Mouse (Mus musculus): ENCODE measurements at regions not wholly inside any gene's neighbourhood (a gene's known extent, or its start where the extent isn't known, plus 50 kb on each side); places are given as distances from the start of the nearest gene placed in this dataset.

DNA sequence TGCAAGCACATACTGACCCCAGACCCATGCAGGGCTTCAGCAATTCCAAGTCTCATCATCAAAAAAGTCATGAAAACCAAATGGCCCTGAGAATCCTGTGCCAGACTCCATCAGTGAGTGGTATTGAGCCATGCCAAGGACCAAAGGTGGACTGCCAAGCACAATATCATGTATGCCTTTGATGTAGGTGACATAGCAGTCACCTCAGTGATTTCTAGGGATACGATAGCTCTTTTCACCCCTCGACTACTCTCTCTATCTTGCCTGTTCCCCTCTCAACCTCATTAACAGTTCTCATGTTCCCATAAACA is 807.4 kb upstream of the Tbl1xr1 start:
- H3K4me3 ChIP-seq (ENCODE audit: insufficient read depth, low read depth, low read length): no peak overlapping the region
- TF ChIP-seq POLR2A (IDR thresholded peaks at IDR 0.05; ENCODE audit: extremely low read depth, insufficient read depth, low read length): no peak
- no peak for TF ChIP-seq CTCF (IDR thresholded peaks at IDR 0.05; ENCODE audit: low read depth, low read length)
- no peak overlapping the region for H3K9ac ChIP-seq (ENCODE audit: low read depth, low read length)
- H3K27me3 ChIP-seq (ENCODE audit: control insufficient read depth, insufficient read depth, low read length): no peaks in the 10 kb centered on the region
- no peak overlapping the region for H3K27ac ChIP-seq (replicated peaks; ENCODE audit: insufficient read depth, low read depth, low read length)
- no peaks in the 10 kb centered on the region for H3K79me2 ChIP-seq (ENCODE audit: control insufficient read depth, insufficient read depth, low read length)
- H3K4me1 ChIP-seq (ENCODE audit: control insufficient read depth, insufficient read depth, low read length): no peaks in the 10 kb centered on the region
- no peaks in the 10 kb centered on the region for H3K36me3 ChIP-seq (ENCODE audit: control insufficient read depth, insufficient read depth, low read length)
- 74% methylated on average over 2 of the region's 2 CpGs for WGBS
- DNase-seq (ENCODE audit: extremely low read depth, low read depth, low spot score): no peak

DNA sequence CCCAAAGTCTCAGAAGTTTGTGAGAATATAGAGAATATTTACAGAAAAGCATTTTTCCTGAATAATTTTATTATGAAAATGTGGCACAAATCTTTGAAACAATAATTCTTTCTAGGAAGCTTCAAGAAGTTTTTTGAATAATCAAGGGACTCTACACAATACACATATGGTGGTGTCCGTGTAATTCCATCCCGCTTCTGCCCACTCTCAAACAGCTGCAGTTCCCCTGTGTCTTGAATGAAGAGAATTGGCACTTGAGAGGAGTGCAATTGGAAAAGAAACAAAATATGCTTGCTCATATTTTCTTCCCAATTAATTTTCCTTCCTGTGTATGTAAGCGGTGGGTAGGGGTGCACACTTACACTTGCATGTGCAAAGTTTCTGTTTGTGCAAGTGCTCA is 805.7 kb upstream of the Tbl1xr1 start:
- Histone ChIP-seq H3K9ac (ENCODE audit: low read depth, low read length) (no peak overlapping the region), H3K4me1 (ENCODE audit: control insufficient read depth, insufficient read depth, low read length) (no peaks in the 10 kb centered on the region), H3K36me3 (ENCODE audit: control insufficient read depth, insufficient read depth, low read length) (no peaks in the 10 kb centered on the region), H3K4me3 (ENCODE audit: insufficient read depth, low read depth, low read length) (no peak overlapping the region), H3K27ac (replicated peaks; ENCODE audit: insufficient read depth, low read depth, low read length) (no peak overlapping the region), H3K27me3 (ENCODE audit: control insufficient read depth, insufficient read depth, low read length) (no peaks in the 10 kb centered on the region), H3K79me2 (ENCODE audit: control insufficient read depth, insufficient read depth, low read length) (no peaks in the 10 kb centered on the region)
- TF ChIP-seq CTCF (IDR thresholded peaks at IDR 0.05; ENCODE audit: low read depth, low read length): no peak
- TF ChIP-seq POLR2A (IDR thresholded peaks at IDR 0.05; ENCODE audit: extremely low read depth, insufficient read depth, low read length): no peak
- DNase-seq (ENCODE audit: extremely low read depth, low read depth, low spot score): no peak
- 95% methylated on average over 3 of the region's 3 CpGs for WGBS

DNA sequence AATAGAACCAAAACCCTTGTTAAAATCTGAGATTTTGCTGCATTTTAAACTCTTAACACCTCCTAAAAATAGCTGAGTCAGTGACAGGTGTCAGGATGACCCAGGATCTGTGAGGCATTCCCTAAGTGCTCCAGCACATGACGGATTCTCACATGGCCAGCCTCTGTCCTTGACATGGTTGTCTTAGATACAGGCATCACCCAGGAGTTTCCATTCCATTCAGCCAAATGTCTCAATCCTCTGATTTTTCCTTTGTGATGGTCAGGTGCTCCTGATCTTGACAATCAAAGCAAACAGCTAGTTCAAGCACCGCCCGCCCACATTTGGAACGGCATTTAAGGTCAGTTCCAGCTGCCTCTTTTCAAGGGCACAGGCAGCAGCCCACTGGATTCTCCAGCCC is 804.2 kb upstream of the Tbl1xr1 start:
- DNase-seq (ENCODE audit: extremely low read depth, low read depth, low spot score): no peak
- 84% methylated on average over 4 of the region's 4 CpGs for WGBS
- TF ChIP-seq CTCF (IDR thresholded peaks at IDR 0.05; ENCODE audit: low read depth, low read length): no peak
- Histone ChIP-seq H3K9ac (ENCODE audit: low read depth, low read length) (no peak overlapping the region), H3K79me2 (ENCODE audit: control insufficient read depth, insufficient read depth, low read length) (no peaks in the 10 kb centered on the region), H3K27ac (replicated peaks; ENCODE audit: insufficient read depth, low read depth, low read length) (no peak overlapping the region), H3K4me3 (ENCODE audit: insufficient read depth, low read depth, low read length) (no peak overlapping the region), H3K36me3 (ENCODE audit: control insufficient read depth, insufficient read depth, low read length) (no peaks in the 10 kb centered on the region), H3K4me1 (ENCODE audit: control insufficient read depth, insufficient read depth, low read length) (no peaks in the 10 kb centered on the region), H3K27me3 (ENCODE audit: control insufficient read depth, insufficient read depth, low read length) (no peaks in the 10 kb centered on the region)

DNA sequence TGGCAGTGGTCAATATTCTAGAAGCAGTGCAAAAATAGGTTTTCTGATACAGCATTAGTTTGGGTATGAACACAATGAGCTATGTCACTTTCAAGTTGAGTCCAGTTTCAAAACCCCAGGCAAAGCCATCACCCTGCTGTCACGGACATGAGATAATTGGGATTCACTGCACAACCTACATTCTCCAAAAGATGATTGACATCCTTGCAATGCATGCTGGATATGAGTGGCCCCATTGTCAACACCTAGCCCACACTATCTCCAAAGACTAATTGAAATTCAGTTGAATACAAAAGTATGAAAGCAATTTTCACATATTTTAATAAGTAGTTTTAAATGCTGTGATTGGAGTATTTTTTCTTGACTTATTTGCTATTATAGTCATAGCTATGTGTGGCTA is 783.7 kb upstream of the Tbl1xr1 start:
- TF ChIP-seq CTCF (IDR thresholded peaks at IDR 0.05; ENCODE audit: low read depth, low read length): no peak
- no peak for TF ChIP-seq POLR2A (IDR thresholded peaks at IDR 0.05; ENCODE audit: extremely low read depth, insufficient read depth, low read length)
- no peaks in the 10 kb centered on the region for H3K4me1 ChIP-seq (ENCODE audit: control insufficient read depth, insufficient read depth, low read length)
- H3K79me2 ChIP-seq (ENCODE audit: control insufficient read depth, insufficient read depth, low read length): no peaks in the 10 kb centered on the region
- no peak for DNase-seq (ENCODE audit: extremely low read depth, low read depth, low spot score)
- 95% methylated on average over 1 of the region's 1 CpGs for WGBS
- H3K27ac ChIP-seq (replicated peaks; ENCODE audit: insufficient read depth, low read depth, low read length): no peak overlapping the region
- H3K27me3 ChIP-seq (ENCODE audit: control insufficient read depth, insufficient read depth, low read length): no peaks in the 10 kb centered on the region
- H3K36me3 ChIP-seq (ENCODE audit: control insufficient read depth, insufficient read depth, low read length): no peaks in the 10 kb centered on the region
- H3K9ac ChIP-seq (ENCODE audit: low read depth, low read length): no peak overlapping the region
- no peak overlapping the region for H3K4me3 ChIP-seq (ENCODE audit: insufficient read depth, low read depth, low read length)

DNA sequence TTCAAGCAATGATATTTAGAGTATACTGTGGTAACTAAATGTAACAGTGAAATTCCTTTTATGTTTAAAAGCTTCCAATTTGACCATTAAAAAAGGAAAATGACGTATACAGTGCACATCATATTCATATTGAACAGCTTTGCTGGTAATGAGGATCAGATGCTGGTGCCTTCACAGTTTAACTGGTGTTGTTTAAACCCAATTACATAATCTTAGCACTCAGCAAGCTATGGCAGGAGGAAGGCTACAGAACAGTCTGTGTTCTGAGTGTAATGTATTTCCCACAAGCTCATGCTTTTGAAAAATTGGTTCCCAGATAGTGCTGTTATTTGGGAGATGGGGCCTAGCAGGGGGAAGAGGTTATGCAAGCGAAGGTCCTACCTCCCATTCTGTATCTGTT is 783.1 kb upstream of the Tbl1xr1 start:
- no peaks in the 10 kb centered on the region for H3K36me3 ChIP-seq (ENCODE audit: control insufficient read depth, insufficient read depth, low read length)
- DNase-seq (ENCODE audit: extremely low read depth, low read depth, low spot score): no peak
- TF ChIP-seq CTCF (IDR thresholded peaks at IDR 0.05; ENCODE audit: low read depth, low read length) (no peak), POLR2A (IDR thresholded peaks at IDR 0.05; ENCODE audit: extremely low read depth, insufficient read depth, low read length) (no peak)
- no peaks in the 10 kb centered on the region for H3K27me3 ChIP-seq (ENCODE audit: control insufficient read depth, insufficient read depth, low read length)
- WGBS: 95% methylated on average over 2 of the region's 2 CpGs
- no peaks in the 10 kb centered on the region for H3K4me1 ChIP-seq (ENCODE audit: control insufficient read depth, insufficient read depth, low read length)
- H3K79me2 ChIP-seq (ENCODE audit: control insufficient read depth, insufficient read depth, low read length): no peaks in the 10 kb centered on the region
- no peak overlapping the region for H3K4me3 ChIP-seq (ENCODE audit: insufficient read depth, low read depth, low read length)
- H3K27ac ChIP-seq (replicated peaks; ENCODE audit: insufficient read depth, low read depth, low read length): no peak overlapping the region
- H3K9ac ChIP-seq (ENCODE audit: low read depth, low read length): no peak overlapping the region

- no peak overlapping the region for H3K4me3 ChIP-seq (ENCODE audit: insufficient read depth, low read depth, low read length)
- no peak for DNase-seq (ENCODE audit: extremely low read depth, low read depth, low spot score)
- 96% methylated on average over 3 of the region's 3 CpGs for WGBS
These were observed 781.7 kb upstream of the Tbl1xr1 start for GRCm38 (mm10) chr3:21294776-21295175.

More at GRCm38 (mm10) chr3:21294776-21295175, 781.7 kb upstream of the Tbl1xr1 start:
- H3K9ac ChIP-seq (ENCODE audit: low read depth, low read length): no peak overlapping the region
- no peak overlapping the region for H3K27ac ChIP-seq (replicated peaks; ENCODE audit: insufficient read depth, low read depth, low read length)
- no peaks in the 10 kb centered on the region for H3K4me1 ChIP-seq (ENCODE audit: control insufficient read depth, insufficient read depth, low read length)
- no peaks in the 10 kb centered on the region for H3K79me2 ChIP-seq (ENCODE audit: control insufficient read depth, insufficient read depth, low read length)
- no peaks in the 10 kb centered on the region for H3K36me3 ChIP-seq (ENCODE audit: control insufficient read depth, insufficient read depth, low read length)
- no peaks in the 10 kb centered on the region for H3K27me3 ChIP-seq (ENCODE audit: control insufficient read depth, insufficient read depth, low read length)
- TF ChIP-seq POLR2A (IDR thresholded peaks at IDR 0.05; ENCODE audit: extremely low read depth, insufficient read depth, low read length) (no peak), CTCF (IDR thresholded peaks at IDR 0.05; ENCODE audit: low read depth, low read length) (no peak)
